Mouse (Mus musculus): ENCODE data around the gene Jmjd1c. TPM values are rescaled to one million over a fixed set of nuclear protein-coding genes. Genes with fewer than 3 reads are reported as not detected.

The Jmjd1c gene
- polyA plus RNA-seq, 1 experiment = 31.5 TPM

DNA sequence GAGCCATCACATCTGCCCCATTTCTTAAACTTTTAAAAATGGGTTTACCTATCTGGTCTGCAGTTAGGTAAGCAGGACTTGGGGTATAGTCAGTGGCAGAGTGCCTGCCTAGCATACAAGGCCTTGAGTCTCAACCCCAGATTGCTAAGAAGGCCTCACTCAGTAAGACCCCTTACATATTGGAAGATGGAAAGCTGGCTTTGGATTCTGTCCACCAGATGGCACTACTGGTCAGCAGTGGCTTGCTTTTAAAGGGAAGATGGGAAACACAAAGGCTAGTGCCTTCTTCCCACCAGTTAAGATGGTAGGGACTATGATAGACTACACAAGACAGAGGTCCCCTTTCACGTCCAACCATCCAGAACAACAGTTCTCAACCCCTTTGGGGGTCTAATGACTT lies 168.9 kb downstream of the Jmjd1c start:
- Histone ChIP-seq H3K27ac (ENCODE audit: control insufficient read depth, insufficient read depth, low read length) (no peak overlapping the region), H3K4me1 (replicated peaks; ENCODE audit: control insufficient read depth, insufficient read depth, low read length) (no peaks in the 10 kb centered on the region), H3K36me3 (ENCODE audit: control insufficient read depth, insufficient read depth, low read length) (peaks cover 16% of the 10 kb centered on the region), H3K27me3 (ENCODE audit: control insufficient read depth, insufficient read depth, low read length) (no peaks in the 10 kb centered on the region), H3K4me3 (ENCODE audit: control insufficient read depth, insufficient read depth, low read length) (no peak overlapping the region)
- WGBS = 93% methylated on average over 1 of the region's 1 CpGs
- TF ChIP-seq POLR2A (IDR thresholded peaks at IDR 0.05; ENCODE audit: control insufficient read depth, extremely low read depth, insufficient read depth, low read length, poor library complexity) = no peak
- peak; percentile 41 for DNase-seq

DNA sequence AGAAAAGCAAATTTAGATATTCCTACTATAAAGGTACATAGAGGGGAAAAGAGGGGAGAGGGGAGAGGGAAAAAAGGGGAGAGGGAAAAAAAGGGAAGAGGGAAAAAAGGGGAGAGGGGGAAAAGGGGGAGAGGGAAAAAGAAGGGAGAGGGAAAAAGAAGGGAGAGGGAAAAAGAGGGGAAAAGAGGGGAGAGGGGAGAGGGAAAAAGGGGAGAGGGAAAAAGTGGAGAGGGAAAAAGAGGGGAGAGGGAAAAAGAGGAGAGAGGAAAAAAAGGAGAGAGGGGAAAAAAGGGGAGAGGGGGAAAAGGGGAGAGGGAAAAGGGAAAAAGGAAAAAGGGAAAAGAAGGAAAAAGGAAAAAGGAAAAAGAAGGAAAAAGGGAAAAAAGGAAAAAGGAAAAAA lies 180.0 kb downstream of the Jmjd1c start:
- Histone ChIP-seq H3K4me1 (replicated peaks; ENCODE audit: control insufficient read depth, insufficient read depth, low read length) (no peaks in the 10 kb centered on the region), H3K4me3 (ENCODE audit: control insufficient read depth, insufficient read depth, low read length) (no peak overlapping the region), H3K27ac (ENCODE audit: control insufficient read depth, insufficient read depth, low read length) (no peak overlapping the region), H3K36me3 (ENCODE audit: control insufficient read depth, insufficient read depth, low read length) (peaks cover 13% of the 10 kb centered on the region), H3K27me3 (ENCODE audit: control insufficient read depth, insufficient read depth, low read length) (no peaks in the 10 kb centered on the region)
- DNase-seq = no peak
- TF ChIP-seq POLR2A (IDR thresholded peaks at IDR 0.05; ENCODE audit: control insufficient read depth, extremely low read depth, insufficient read depth, low read length, poor library complexity) (no peak), CTCF (IDR thresholded peaks at IDR 0.05; ENCODE audit: borderline replicate concordance, control insufficient read depth, extremely low read depth, insufficient read depth, low read length, poor library complexity) (no peak)

DNA sequence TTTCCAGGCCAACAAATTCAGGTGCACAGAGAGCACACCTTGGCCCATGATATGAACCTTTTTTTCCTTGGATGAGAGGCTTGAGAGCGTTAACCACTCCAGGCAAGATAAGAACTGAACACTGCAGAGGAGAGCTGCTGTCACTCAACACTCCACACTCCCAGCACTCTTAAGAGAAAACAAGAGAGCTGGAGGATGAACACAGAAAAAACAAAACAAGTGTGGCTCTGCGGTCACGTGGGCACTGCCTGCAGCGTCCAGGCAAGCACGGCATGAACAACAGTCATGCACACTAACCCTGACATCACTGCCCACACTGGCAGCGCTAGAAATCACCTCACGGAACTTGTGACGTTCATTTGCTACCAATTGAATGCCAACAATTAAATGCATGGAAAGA lies 185.9 kb downstream of the Jmjd1c start:
- Histone ChIP-seq H3K4me3 (ENCODE audit: control insufficient read depth, insufficient read depth, low read length) (no peak overlapping the region), H3K27ac (ENCODE audit: control insufficient read depth, insufficient read depth, low read length) (no peak overlapping the region), H3K36me3 (ENCODE audit: control insufficient read depth, insufficient read depth, low read length) (no peaks in the 10 kb centered on the region), H3K4me1 (replicated peaks; ENCODE audit: control insufficient read depth, insufficient read depth, low read length) (peaks cover 15% of the 10 kb centered on the region), H3K27me3 (ENCODE audit: control insufficient read depth, insufficient read depth, low read length) (no peaks in the 10 kb centered on the region)
- no peak for DNase-seq
- WGBS = 88% methylated on average over 8 of the region's 8 CpGs
- TF ChIP-seq CTCF (IDR thresholded peaks at IDR 0.05; ENCODE audit: borderline replicate concordance, control insufficient read depth, extremely low read depth, insufficient read depth, low read length, poor library complexity) (no peak), POLR2A (IDR thresholded peaks at IDR 0.05; ENCODE audit: control insufficient read depth, extremely low read depth, insufficient read depth, low read length, poor library complexity) (no peak)

DNA sequence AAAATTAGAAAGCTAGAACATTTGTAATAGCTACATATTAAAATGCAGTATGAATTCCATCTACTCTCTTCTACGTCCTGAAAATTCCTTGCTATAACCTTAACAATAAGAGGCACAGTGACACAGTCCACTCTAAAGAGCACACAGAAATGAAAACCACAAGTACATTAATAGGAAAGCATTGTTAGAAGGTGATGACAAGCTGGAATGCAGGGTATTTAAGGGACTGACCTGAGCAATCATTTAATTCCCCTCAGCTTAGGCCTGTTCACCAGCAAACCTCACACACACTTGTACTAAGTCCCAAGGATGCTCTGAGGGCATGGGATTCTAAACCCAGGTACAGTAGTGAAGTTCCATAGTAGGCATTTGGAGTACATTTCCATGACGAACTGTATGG lies 186.6 kb downstream of the Jmjd1c start:
- no peaks in the 10 kb centered on the region for H3K27me3 ChIP-seq (ENCODE audit: control insufficient read depth, insufficient read depth, low read length)
- no peak overlapping the region for H3K4me3 ChIP-seq (ENCODE audit: control insufficient read depth, insufficient read depth, low read length)
- no peak overlapping the region for H3K27ac ChIP-seq (ENCODE audit: control insufficient read depth, insufficient read depth, low read length)
- H3K36me3 ChIP-seq (ENCODE audit: control insufficient read depth, insufficient read depth, low read length) = no peaks in the 10 kb centered on the region
- TF ChIP-seq CTCF (IDR thresholded peaks at IDR 0.05; ENCODE audit: borderline replicate concordance, control insufficient read depth, extremely low read depth, insufficient read depth, low read length, poor library complexity) (no peak), POLR2A (IDR thresholded peaks at IDR 0.05; ENCODE audit: control insufficient read depth, extremely low read depth, insufficient read depth, low read length, poor library complexity) (no peak)
- 97% methylated on average over 2 of the region's 2 CpGs for WGBS
- peaks cover 15% of the 10 kb centered on the region for H3K4me1 ChIP-seq (replicated peaks; ENCODE audit: control insufficient read depth, insufficient read depth, low read length)
- no peak for DNase-seq

DNA sequence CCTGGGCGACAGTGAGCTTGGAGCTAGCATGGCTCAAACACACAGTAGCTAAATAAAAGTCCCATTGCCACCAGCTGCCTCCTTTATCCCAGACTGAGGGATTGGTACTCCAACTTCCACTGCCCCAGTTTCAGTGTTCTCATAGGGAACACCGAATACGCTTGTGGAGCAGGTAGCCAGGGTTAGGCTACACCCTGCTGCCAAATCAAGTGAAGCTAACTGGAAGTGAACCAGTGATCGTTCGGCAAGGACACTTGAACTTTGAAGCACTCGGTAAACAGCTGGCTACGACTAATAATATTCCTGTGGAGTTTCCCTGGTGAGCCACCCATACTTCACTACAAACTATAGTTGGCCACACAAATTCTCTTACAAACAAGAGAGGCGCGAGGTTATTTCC lies 187.6 kb downstream of the Jmjd1c start:
- Histone ChIP-seq H3K27ac (ENCODE audit: control insufficient read depth, insufficient read depth, low read length) (no peak overlapping the region), H3K27me3 (ENCODE audit: control insufficient read depth, insufficient read depth, low read length) (no peaks in the 10 kb centered on the region), H3K4me3 (ENCODE audit: control insufficient read depth, insufficient read depth, low read length) (no peak overlapping the region), H3K36me3 (ENCODE audit: control insufficient read depth, insufficient read depth, low read length) (no peaks in the 10 kb centered on the region), H3K4me1 (replicated peaks; ENCODE audit: control insufficient read depth, insufficient read depth, low read length) (peaks cover 15% of the 10 kb centered on the region)
- no peak for DNase-seq
- TF ChIP-seq POLR2A (IDR thresholded peaks at IDR 0.05; ENCODE audit: control insufficient read depth, extremely low read depth, insufficient read depth, low read length, poor library complexity) (no peak), CTCF (IDR thresholded peaks at IDR 0.05; ENCODE audit: borderline replicate concordance, control insufficient read depth, extremely low read depth, insufficient read depth, low read length, poor library complexity) (no peak)
- WGBS = 93% methylated on average over 9 of the region's 9 CpGs

DNA sequence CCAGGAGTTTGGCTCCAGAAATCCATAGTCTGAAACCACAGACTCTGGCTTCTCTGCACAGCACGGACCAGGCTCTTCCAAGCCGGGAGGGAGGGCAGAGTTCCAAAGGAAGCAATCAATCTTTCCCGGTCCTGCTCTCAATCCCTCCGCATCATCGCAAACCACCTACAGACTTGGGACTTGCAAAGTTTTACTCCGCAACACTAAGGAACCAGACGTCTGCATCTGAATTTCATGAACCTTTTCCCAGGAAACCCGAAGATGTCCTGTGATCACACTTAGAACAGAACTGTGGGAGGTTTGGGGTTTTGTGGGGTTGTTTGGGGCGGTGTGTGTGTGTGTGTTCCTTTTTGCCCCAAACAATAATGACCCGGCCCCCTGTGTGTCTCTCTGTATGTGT lies 188.4 kb downstream of the Jmjd1c start:
- TF ChIP-seq CTCF (IDR thresholded peaks at IDR 0.05; ENCODE audit: borderline replicate concordance, control insufficient read depth, extremely low read depth, insufficient read depth, low read length, poor library complexity) (no peak), POLR2A (IDR thresholded peaks at IDR 0.05; ENCODE audit: control insufficient read depth, extremely low read depth, insufficient read depth, low read length, poor library complexity) (no peak)
- peaks cover 15% of the 10 kb centered on the region for H3K4me1 ChIP-seq (replicated peaks; ENCODE audit: control insufficient read depth, insufficient read depth, low read length)
- peak overlapping the region; percentile 94 for H3K4me3 ChIP-seq (ENCODE audit: control insufficient read depth, insufficient read depth, low read length)
- DNase-seq = no peak
- H3K27me3 ChIP-seq (ENCODE audit: control insufficient read depth, insufficient read depth, low read length) = no peaks in the 10 kb centered on the region
- H3K36me3 ChIP-seq (ENCODE audit: control insufficient read depth, insufficient read depth, low read length) = no peaks in the 10 kb centered on the region
- WGBS = 13% methylated on average over 10 of the region's 10 CpGs
- no peak overlapping the region for H3K27ac ChIP-seq (ENCODE audit: control insufficient read depth, insufficient read depth, low read length)

DNA sequence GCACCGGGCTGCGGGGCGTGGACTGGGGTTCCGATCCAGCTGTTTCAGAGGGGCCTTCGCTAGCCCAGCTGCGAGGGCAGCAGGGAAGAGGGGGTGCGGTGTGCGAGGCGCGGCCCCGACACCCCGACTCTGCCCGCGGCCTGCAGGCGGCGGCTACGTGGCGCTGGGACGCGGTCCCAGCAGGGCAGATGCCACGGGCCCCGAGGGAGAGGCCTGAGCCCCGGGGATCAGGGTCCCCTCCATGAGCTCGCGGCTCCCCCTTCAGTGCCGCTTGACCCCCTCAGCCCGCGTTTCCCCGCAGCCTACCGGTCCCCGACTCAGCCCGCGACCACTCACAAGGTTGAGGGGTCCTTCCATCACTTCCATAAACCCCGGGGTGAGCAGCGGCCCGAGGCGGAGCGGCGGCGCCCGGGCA lies 188.8 kb downstream of the Jmjd1c start:
- Histone ChIP-seq H3K27ac (ENCODE audit: control insufficient read depth, insufficient read depth, low read length) (no peak overlapping the region), H3K4me3 (ENCODE audit: control insufficient read depth, insufficient read depth, low read length) (peak overlapping the region; percentile 94), H3K4me1 (replicated peaks; ENCODE audit: control insufficient read depth, insufficient read depth, low read length) (peaks cover 15% of the 10 kb centered on the region), H3K27me3 (ENCODE audit: control insufficient read depth, insufficient read depth, low read length) (no peaks in the 10 kb centered on the region), H3K36me3 (ENCODE audit: control insufficient read depth, insufficient read depth, low read length) (no peaks in the 10 kb centered on the region)
- WGBS = under 1% methylated on average over 41 of the region's 41 CpGs
- TF ChIP-seq POLR2A (IDR thresholded peaks at IDR 0.05; ENCODE audit: control insufficient read depth, extremely low read depth, insufficient read depth, low read length, poor library complexity) (no peak), CTCF (IDR thresholded peaks at IDR 0.05; ENCODE audit: borderline replicate concordance, control insufficient read depth, extremely low read depth, insufficient read depth, low read length, poor library complexity) (0 out of 2 replicates have a peak, but pooled peaks have one; percentile 11)
- no peak for DNase-seq

All from thymus, adult 2 months (tissue).